22 mouse cellular contexts compared by ENCODE assay signal in genomic region chr1:166313637-166314036, GRCm38 (mm10). TPM values are rescaled to one million over a fixed set of nuclear protein-coding genes. Genes with fewer than 3 reads are reported as not detected.
A peak's percentile ranks its signal among the peaks of the same experiment; 100 is the strongest.
DNase-seq lines count a peak whose midpoint lies in the region; ATAC-seq and TF ChIP-seq lines count a peak whose summit lies in the region.
"Had no signal": no experiment of that assay in that cellular context is flagged by ENCODE, and none has a peak within 500 bp of the region (broad histone marks: within the 10 kb centered on the region; RNA-seq: fewer than 3 reads in every experiment).

No protein-coding gene starts in this region.

- H3K36me3 ChIP-seq in kidney, embryonic 14.5 days (ENCODE audit: control insufficient read depth, insufficient read depth, low read length): no peaks in the 10 kb centered on the region
- peaks cover 10% of the 10 kb centered on the region; the same call in 1 of the 2 replicates for H3K36me3 ChIP-seq in midbrain, embryonic 11.5 days (ENCODE audit: control insufficient read depth, insufficient read depth, low read length)
- H3K36me3 ChIP-seq: G1E; heart, embryonic 12.5 days had no signal

- no peak for TF ChIP-seq CTCF in layer of hippocampus, adult 2 months (conservative IDR thresholded peaks at IDR 0.05)

- ATAC-seq in kidney, embryonic 14.5 days (ENCODE audit: low FRiP score, low TSS enrichment): no peak
- no peak for ATAC-seq in midbrain, embryonic 11.5 days (ENCODE audit: low FRiP score)
- ATAC-seq: forebrain, embryonic 14.5 days; hindbrain, embryonic 16.5 days; midbrain, embryonic 13.5 days had no signal

- H3K27me3 ChIP-seq in kidney, embryonic 14.5 days (ENCODE audit: control insufficient read depth, insufficient read depth, low read length): peaks cover 19% of the 10 kb centered on the region
- no peaks in the 10 kb centered on the region for H3K27me3 ChIP-seq in midbrain, embryonic 11.5 days (ENCODE audit: control insufficient read depth, insufficient read depth, low read length)
- H3K27me3 ChIP-seq: midbrain, embryonic 13.5 days had no signal

- H3K9me3 ChIP-seq in kidney, embryonic 14.5 days (ENCODE audit: control insufficient read depth, low read length): no peaks in the 10 kb centered on the region
- H3K9me3 ChIP-seq in midbrain, embryonic 11.5 days (ENCODE audit: control insufficient read depth, low read length): no peaks in the 10 kb centered on the region
- H3K9me3 ChIP-seq: heart, embryonic 12.5 days; midbrain, embryonic 13.5 days had no signal

- H3K27ac ChIP-seq in layer of hippocampus, adult 2 months: peak overlapping the region; percentile 39; the same call in 1 of the 2 replicates
- H3K27ac ChIP-seq in kidney, embryonic 14.5 days (ENCODE audit: low read depth, low read length): no peak overlapping the region
- H3K27ac ChIP-seq in midbrain, embryonic 11.5 days (ENCODE audit: low read depth, low read length): no peak overlapping the region
- H3K27ac ChIP-seq: macrophage; midbrain, embryonic 13.5 days had no signal

- H3K4me2 ChIP-seq in kidney, embryonic 14.5 days (replicated peaks; ENCODE audit: low read depth, low read length): no peak overlapping the region
- no peak overlapping the region for H3K4me2 ChIP-seq in midbrain, embryonic 11.5 days
- H3K4me2 ChIP-seq: heart, embryonic 12.5 days; midbrain, embryonic 13.5 days had no signal

- no peak overlapping the region for H3K4me3 ChIP-seq in layer of hippocampus, adult 2 months
- no peak overlapping the region for H3K4me3 ChIP-seq in kidney, embryonic 14.5 days (ENCODE audit: low read length)
- H3K4me3 ChIP-seq in midbrain, embryonic 11.5 days (ENCODE audit: low read depth, low read length): no peak overlapping the region
- H3K4me3 ChIP-seq: heart, embryonic 12.5 days; midbrain, embryonic 13.5 days had no signal

- DNase-seq in adrenal gland, postnatal 25 days: peak; percentile 27
- DNase-seq in adrenal gland, postnatal 4 days (ENCODE audit: low spot score in 2 of 2): no peak
- peak in 1 of 2 experiments; percentile 57 for DNase-seq in layer of hippocampus, adult 2 months (ENCODE audit: low spot score in 2 of 2)
- no peak for DNase-seq in layer of hippocampus, postnatal 25 days (ENCODE audit: extremely low spot score in 1 of 2, low spot score in 1 of 2)
- peak; percentile 49 for DNase-seq in 3T3-L1 (ENCODE audit: low read depth, low spot score)
- DNase-seq in cerebellum, adult 8-10 months: peak; percentile 12
- DNase-seq in midbrain, embryonic 11.5 days (ENCODE audit: low spot score, missing footprints): no peak
- DNase-seq: embryo, embryonic 11 days; gastrocnemius, postnatal 10 days; heart, postnatal 36 days; kidney, adult 11 months; kidney, postnatal 25 days; liver; lung, adult 18-20 months; thymus, adult 2 months had no signal

- 60% methylated on average over 1 of the region's 1 CpGs for WGBS in kidney, embryonic 14.5 days
- WGBS in midbrain, embryonic 11.5 days: 80% methylated on average over 1 of the region's 1 CpGs

- no peaks in the 10 kb centered on the region for H3K4me1 ChIP-seq in kidney, embryonic 14.5 days (ENCODE audit: control insufficient read depth, insufficient read depth, low read length)
- H3K4me1 ChIP-seq in midbrain, embryonic 11.5 days (ENCODE audit: control insufficient read depth, insufficient read depth, low read length): peaks cover 6% of the 10 kb centered on the region; the same call in 1 of the 2 replicates

- no peak overlapping the region for H3K9ac ChIP-seq in kidney, embryonic 14.5 days (ENCODE audit: low read depth, low read length)
- no peak overlapping the region for H3K9ac ChIP-seq in midbrain, embryonic 11.5 days (ENCODE audit: low read length)
- H3K9ac ChIP-seq: heart, embryonic 12.5 days; midbrain, embryonic 13.5 days had no signal

RNA-seq across cellular contexts. Expression of gene Ildr2, which starts 59.7 kb away (rescaled TPM):
- total RNA-seq in adrenal gland, postnatal 25 days (2021): 3.2 and 4.6 TPM in 2 replicates
- total RNA-seq in adrenal gland, postnatal 4 days (2021): 1 to 10 TPM; 3.9 to 7.8 TPM
- 10 to 100 TPM; 71.5 to 73.6 TPM for total RNA-seq in layer of hippocampus, adult 2 months (2021)
- 10 to 100 TPM; 66.8 to 70.1 TPM for total RNA-seq in layer of hippocampus, postnatal 25 days (2021)
- 1.2 and 1.3 TPM in 2 replicates for polyA plus RNA-seq in kidney, embryonic 14.5 days (2014; fragmentation: Nextera tagmentation; extraction: Ambion mirVana)
- polyA plus RNA-seq in midbrain, embryonic 11.5 days (2014; fragmentation: Nextera tagmentation; extraction: Ambion mirVana): 12.2 and 12.8 TPM in 2 replicates
- polyA plus RNA-seq: G1E, macrophage had no signal

Comparison
In these comparisons a context has a peak if more than half of its experiments do, and no peak if none do; other contexts are left out.
1. DNase-seq: peak in adrenal gland, postnatal 25 days (single experiment), 3T3-L1 (single experiment) and cerebellum, adult 8-10 months (single experiment); none in adrenal gland, postnatal 4 days (0 of 2), layer of hippocampus, postnatal 25 days (0 of 2) and midbrain, embryonic 11.5 days (single experiment).
2. RNA of gene Ildr2, which starts 59.7 kb away (total RNA-seq): 71.5 to 73.6 TPM in layer of hippocampus, adult 2 months and 66.8 to 70.1 TPM in layer of hippocampus, postnatal 25 days; 3.9 to 7.8 TPM in adrenal gland, postnatal 4 days and 3.2 to 4.6 TPM in adrenal gland, postnatal 25 days; every median in the first group is over 4 times any median in the second.